Mouse (Mus musculus): Measurements from ENCODE around the gene Scap. TPM values are rescaled to one million over a fixed set of nuclear protein-coding genes. Genes with fewer than 3 reads are reported as not detected.
"Not testable (repeated sequence)": the region's sequence is repeated elsewhere in the genome, so short reads cannot be mapped to it uniquely, and the experiment has no call there.

Scap gene
- polyA plus RNA-seq, 1 experiment from 2014 or later, result 14.9 TPM

DNA sequence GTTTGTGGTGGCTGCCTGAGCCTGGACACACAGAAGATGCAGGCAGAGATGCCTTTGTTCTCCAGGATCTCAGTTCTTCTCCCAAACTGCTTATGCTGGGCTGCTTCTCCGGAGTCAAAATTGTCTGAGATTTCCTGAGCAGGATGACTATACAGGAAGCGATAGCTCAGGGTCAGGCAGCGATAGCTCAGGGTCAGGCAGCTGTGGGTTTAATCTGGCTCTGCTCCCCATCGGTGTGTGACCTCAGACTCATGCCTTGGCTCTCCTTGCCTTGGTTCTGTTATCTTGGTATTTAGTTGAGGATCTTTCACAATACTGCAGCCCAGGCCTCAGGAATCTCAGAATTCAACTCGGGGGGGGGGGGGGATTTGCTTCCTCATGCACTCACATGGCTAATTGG lies 33.7 kb downstream of the Scap start:
- Histone ChIP-seq H3K36me3 (ENCODE audit: control insufficient read depth, insufficient read depth) (peaks cover 29% of the 10 kb centered on the region), H3K27me3 (replicated peaks; ENCODE audit: control insufficient read depth, insufficient read depth, low read length) (no peaks in the 10 kb centered on the region), H3K9ac (ENCODE audit: low read depth, low read length) (no peak overlapping the region), H3K4me3 (ENCODE audit: low read depth, low read length) (no peak overlapping the region), H3K4me2 (replicated peaks; ENCODE audit: low read depth) (no peak overlapping the region), H3K27ac (ENCODE audit: low read depth, low read length) (no peak overlapping the region), H3K9me3 (ENCODE audit: control insufficient read depth) (no peaks in the 10 kb centered on the region), H3K4me1 (replicated peaks; ENCODE audit: control insufficient read depth, insufficient read depth, low read length) (no peaks in the 10 kb centered on the region)
- 80% methylated on average over 5 of the region's 5 CpGs for WGBS
- TF ChIP-seq CTCF (IDR thresholded peaks at IDR 0.05; ENCODE audit: low read depth), result no peak
- no peak for ATAC-seq

GRCm38 (mm10) chr9:110369860-110370259 lies 36.8 kb downstream of the Scap start:
- Histone ChIP-seq H3K36me3 (ENCODE audit: control insufficient read depth, insufficient read depth) (peaks cover 27% of the 10 kb centered on the region), H3K27ac (ENCODE audit: low read depth, low read length) (no peak overlapping the region), H3K4me3 (ENCODE audit: low read depth, low read length) (no peak overlapping the region), H3K27me3 (replicated peaks; ENCODE audit: control insufficient read depth, insufficient read depth, low read length) (no peaks in the 10 kb centered on the region), H3K4me1 (replicated peaks; ENCODE audit: control insufficient read depth, insufficient read depth, low read length) (no peaks in the 10 kb centered on the region), H3K9me3 (ENCODE audit: control insufficient read depth) (no peaks in the 10 kb centered on the region), H3K9ac (ENCODE audit: low read depth, low read length) (no peak overlapping the region), H3K4me2 (replicated peaks; ENCODE audit: low read depth) (no peak overlapping the region)
- ATAC-seq, result no peak
- TF ChIP-seq CTCF (IDR thresholded peaks at IDR 0.05; ENCODE audit: low read depth), result no peak
- WGBS, result 81% methylated on average over 3 of the region's 3 CpGs

DNA sequence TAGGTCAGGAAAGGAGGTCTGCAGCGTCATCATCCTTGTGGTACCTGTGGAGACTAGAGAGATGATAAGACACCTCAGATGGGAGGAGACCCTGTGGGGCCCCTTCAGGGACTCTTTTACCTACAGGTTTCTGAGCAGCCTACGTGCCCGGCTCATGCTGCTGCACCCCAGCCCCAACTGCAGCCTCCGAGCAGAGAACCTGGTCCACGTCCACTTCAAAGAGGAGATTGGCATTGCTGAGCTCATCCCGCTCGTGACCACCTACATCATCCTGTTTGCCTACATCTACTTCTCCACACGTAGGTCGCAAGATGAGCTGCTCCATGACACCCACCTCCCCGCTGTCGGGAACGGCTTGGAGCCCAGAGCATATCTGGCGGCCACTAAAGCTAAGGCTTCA lies 40.8 kb downstream of the Scap start:
- Histone ChIP-seq H3K36me3 (ENCODE audit: control insufficient read depth, insufficient read depth) (peaks cover 51% of the 10 kb centered on the region), H3K9me3 (ENCODE audit: control insufficient read depth) (no peaks in the 10 kb centered on the region), H3K4me2 (replicated peaks; ENCODE audit: low read depth) (no peak overlapping the region), H3K4me1 (replicated peaks; ENCODE audit: control insufficient read depth, insufficient read depth, low read length) (no peaks in the 10 kb centered on the region), H3K27me3 (replicated peaks; ENCODE audit: control insufficient read depth, insufficient read depth, low read length) (no peaks in the 10 kb centered on the region), H3K9ac (ENCODE audit: low read depth, low read length) (no peak overlapping the region), H3K4me3 (ENCODE audit: low read depth, low read length) (no peak overlapping the region), H3K27ac (ENCODE audit: low read depth, low read length) (no peak overlapping the region)
- TF ChIP-seq CTCF (IDR thresholded peaks at IDR 0.05; ENCODE audit: low read depth), result no peak
- 88% methylated on average over 13 of the region's 13 CpGs for WGBS
- ATAC-seq, result no peak

DNA sequence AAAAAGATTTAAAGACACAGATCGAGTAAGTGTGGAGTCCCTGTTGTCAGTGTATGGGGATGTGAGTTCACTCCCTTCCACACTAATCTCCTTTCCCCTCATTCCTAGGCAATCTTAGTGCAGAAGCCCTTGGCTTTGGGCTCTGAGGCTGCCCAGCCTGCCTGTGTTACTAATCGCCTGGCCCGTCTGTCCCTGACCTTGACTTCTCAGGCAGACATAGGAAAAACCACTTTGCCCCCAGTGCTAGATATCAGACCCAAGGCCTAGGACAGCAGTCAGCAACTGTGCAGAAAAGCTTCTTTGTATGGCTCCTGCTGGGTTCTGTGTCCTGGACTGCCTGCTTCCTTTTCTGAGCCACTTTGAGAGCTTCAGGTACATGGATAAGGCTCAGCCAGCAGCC lies 42.6 kb downstream of the Scap start:
- H3K36me3 ChIP-seq (ENCODE audit: control insufficient read depth, insufficient read depth), result peaks cover 59% of the 10 kb centered on the region
- H3K27me3 ChIP-seq (replicated peaks; ENCODE audit: control insufficient read depth, insufficient read depth, low read length), result no peaks in the 10 kb centered on the region
- H3K27ac ChIP-seq (ENCODE audit: low read depth, low read length), result no peak overlapping the region
- H3K4me1 ChIP-seq (replicated peaks; ENCODE audit: control insufficient read depth, insufficient read depth, low read length), result no peaks in the 10 kb centered on the region
- no peak for TF ChIP-seq CTCF (IDR thresholded peaks at IDR 0.05; ENCODE audit: low read depth)
- no peaks in the 10 kb centered on the region for H3K9me3 ChIP-seq (ENCODE audit: control insufficient read depth)
- 90% methylated on average over 3 of the region's 3 CpGs for WGBS
- no peak overlapping the region for H3K4me3 ChIP-seq (ENCODE audit: low read depth, low read length)
- no peak overlapping the region for H3K4me2 ChIP-seq (replicated peaks; ENCODE audit: low read depth)
- no peak for ATAC-seq
- H3K9ac ChIP-seq (ENCODE audit: low read depth, low read length), result no peak overlapping the region

GRCm38 (mm10) chr9:110377655-110378054 lies 44.6 kb downstream of the Scap start:
- ATAC-seq; H3K4me3 ChIP-seq (ENCODE audit: low read depth, low read length); H3K27ac ChIP-seq (ENCODE audit: low read depth, low read length); H3K9me3 ChIP-seq (ENCODE audit: control insufficient read depth); H3K27me3 ChIP-seq (replicated peaks; ENCODE audit: control insufficient read depth, insufficient read depth, low read length); H3K9ac ChIP-seq (ENCODE audit: low read depth, low read length); H3K4me2 ChIP-seq (replicated peaks; ENCODE audit: low read depth); H3K4me1 ChIP-seq (replicated peaks; ENCODE audit: control insufficient read depth, insufficient read depth, low read length): not testable (repeated sequence)
- peaks cover 72% of the 10 kb centered on the region for H3K36me3 ChIP-seq (ENCODE audit: control insufficient read depth, insufficient read depth)
- 87% methylated on average over 15 of the region's 15 CpGs for WGBS

DNA sequence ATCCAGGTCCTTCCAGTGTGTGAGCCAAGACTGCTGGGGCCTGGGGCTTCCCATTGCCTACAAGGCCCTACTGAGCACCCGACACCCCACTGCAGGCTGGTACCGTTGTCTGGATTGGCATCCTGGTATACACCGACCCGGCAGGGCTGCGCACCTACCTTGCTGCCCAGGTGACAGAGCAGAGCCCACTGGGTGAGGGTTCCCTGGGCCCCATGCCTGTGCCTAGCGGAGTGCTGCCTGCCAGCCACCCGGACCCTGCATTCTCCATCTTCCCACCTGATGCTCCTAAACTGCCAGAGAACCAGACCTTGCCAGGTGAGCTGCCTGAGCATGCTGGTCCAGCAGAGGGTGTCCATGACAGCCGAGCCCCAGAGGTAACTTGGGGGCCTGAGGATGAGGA lies 46.3 kb downstream of the Scap start:
- no peak overlapping the region for H3K4me3 ChIP-seq (ENCODE audit: low read depth, low read length)
- H3K36me3 ChIP-seq (ENCODE audit: control insufficient read depth, insufficient read depth), result peaks cover 73% of the 10 kb centered on the region
- no peaks in the 10 kb centered on the region for H3K4me1 ChIP-seq (replicated peaks; ENCODE audit: control insufficient read depth, insufficient read depth, low read length)
- WGBS, result 95% methylated on average over 8 of the region's 8 CpGs
- no peak overlapping the region for H3K9ac ChIP-seq (ENCODE audit: low read depth, low read length)
- ATAC-seq, result no peak
- H3K27ac ChIP-seq (ENCODE audit: low read depth, low read length), result no peak overlapping the region
- no peak overlapping the region for H3K4me2 ChIP-seq (replicated peaks; ENCODE audit: low read depth)
- no peak for TF ChIP-seq CTCF (IDR thresholded peaks at IDR 0.05; ENCODE audit: low read depth)
- H3K9me3 ChIP-seq (ENCODE audit: control insufficient read depth), result no peaks in the 10 kb centered on the region
- no peaks in the 10 kb centered on the region for H3K27me3 ChIP-seq (replicated peaks; ENCODE audit: control insufficient read depth, insufficient read depth, low read length)

DNA sequence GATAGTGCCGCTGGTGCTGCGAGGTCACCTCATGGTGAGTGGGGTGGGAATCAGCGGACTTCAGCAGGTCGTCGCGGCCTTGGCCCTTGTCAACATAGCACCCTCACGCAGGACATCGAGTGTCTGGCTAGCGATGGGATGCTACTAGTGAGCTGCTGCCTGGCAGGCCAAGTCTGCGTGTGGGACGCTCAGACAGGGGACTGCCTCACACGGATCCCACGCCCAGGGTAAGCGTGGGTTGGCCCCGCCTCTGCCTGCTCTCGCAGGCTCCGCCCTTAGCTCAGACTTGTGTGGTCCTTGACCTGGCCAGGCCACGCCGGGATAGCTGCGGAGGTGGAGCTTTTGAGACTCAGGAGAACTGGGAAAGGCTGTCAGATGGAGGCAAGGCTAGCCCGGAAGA lies 47.6 kb downstream of the Scap start:
- ATAC-seq, result 0 out of 2 replicates have a peak, but pooled peaks have one; percentile 13
- 36% methylated on average over 21 of the region's 21 CpGs for WGBS
- Histone ChIP-seq H3K9me3 (ENCODE audit: control insufficient read depth) (no peaks in the 10 kb centered on the region), H3K4me3 (ENCODE audit: low read depth, low read length) (no peak overlapping the region), H3K27ac (ENCODE audit: low read depth, low read length) (no peak overlapping the region), H3K9ac (ENCODE audit: low read depth, low read length) (no peak overlapping the region), H3K27me3 (replicated peaks; ENCODE audit: control insufficient read depth, insufficient read depth, low read length) (no peaks in the 10 kb centered on the region), H3K36me3 (ENCODE audit: control insufficient read depth, insufficient read depth) (peaks cover 80% of the 10 kb centered on the region), H3K4me2 (replicated peaks; ENCODE audit: low read depth) (0 out of 2 replicates have a peak overlapping the region, but pooled peaks have one; percentile 17), H3K4me1 (replicated peaks; ENCODE audit: control insufficient read depth, insufficient read depth, low read length) (no peaks in the 10 kb centered on the region)
- no peak for TF ChIP-seq CTCF (IDR thresholded peaks at IDR 0.05; ENCODE audit: low read depth)

Measured in intestine, postnatal 0 days (tissue).